Mouse (Mus musculus) liver, embryonic 14.5 days (tissue): Measurements from ENCODE around the gene Myb. TPM values are rescaled to one million over a fixed set of nuclear protein-coding genes. Genes with fewer than 3 reads are reported as not detected.
"Not testable (repeated sequence)": the region's sequence is repeated elsewhere in the genome, so short reads cannot be mapped to it uniquely, and the experiment has no call there.

ENCODE experiments used
- ATAC-seq: fragments of 200-750 bp; cut with Nextera tagmentation; 2 replicates; pipeline ENCODE4 v1.8.0; 2017; ENCODE audit warnings: moderate number of reproducible peaks, mild to moderate bottlenecking, moderate library complexity; ENCODE audit not compliant: insufficient read depth
- DNase-seq, 3 experiments: peaks; one replicate each; pipeline ENCODE4 v3.0.0-alpha.2; 2012 to 2013; ENCODE audit warnings: low read depth in 3 of 3, low spot score in 3 of 3
- H3K27ac ChIP-seq: fragments of 300-500 bp; sonication (generic); 2 replicates; pipeline ENCODE4 v1.5.1; 2014; ENCODE audit warnings: moderate library complexity, mild to moderate bottlenecking, control low read depth, inconsistent platforms
- H3K27me3 ChIP-seq: fragments of 300-500 bp; sonication (generic); 2 replicates; pipeline ENCODE4 v1.6.1; 2014; ENCODE audit warnings: mild to moderate bottlenecking, low read length, moderate library complexity; ENCODE audit not compliant: control insufficient read depth, insufficient read depth
- H3K36me3 ChIP-seq: fragments of 300-500 bp; sonication (generic); replicated peaks from 2 replicates; pipeline ENCODE4 v1.6.1; 2014; ENCODE audit warnings: low read depth; ENCODE audit not compliant: control insufficient read depth, insufficient read depth
- H3K4me1 ChIP-seq, 2 experiments: fragments of 200-500 bp in 1 of 2; fragments of 300-500 bp in 1 of 2; sonication (generic) in 1 of 2; replicated peaks; 2 replicates each; pipeline ENCODE4 v1.6.1; 2012 to 2014; ENCODE audit warnings: antibody characterized with exemption in 1 of 2, inconsistent platforms in 1 of 2, low read length in 1 of 2; ENCODE audit not compliant: control insufficient read depth in 2 of 2, insufficient read depth in 2 of 2
- H3K4me2 ChIP-seq: fragments of 300-500 bp; sonication (generic); 2 replicates; pipeline ENCODE4 v1.6.1; 2014; ENCODE audit warnings: low read depth, mild to moderate bottlenecking, control low read depth, moderate library complexity
- H3K4me3 ChIP-seq, 2 experiments: fragments of 200-500 bp in 1 of 2; fragments of 300-500 bp in 1 of 2; sonication (generic) in 1 of 2; 2 replicates each; pipeline ENCODE4 v1.5.1; 2012 to 2014; ENCODE audit warnings: low read depth in 2 of 2, low read length in 2 of 2, mild to moderate bottlenecking in 2 of 2, control low read depth in 1 of 2, inconsistent platforms in 1 of 2, moderate library complexity in 1 of 2; ENCODE audit not compliant: insufficient read depth in 1 of 2
- H3K9ac ChIP-seq: fragments of 300-500 bp; sonication (generic); replicated peaks from 2 replicates; pipeline ENCODE4 v1.6.1; 2014; ENCODE audit warnings: mild to moderate bottlenecking, control low read depth, moderate library complexity
- H3K9me3 ChIP-seq: fragments of 300-500 bp; sonication (generic); 2 replicates; pipeline ENCODE4 v1.6.1; 2016; ENCODE audit warnings: low read length, mixed read lengths; ENCODE audit not compliant: control insufficient read depth
- CTCF ChIP-seq: IDR thresholded peaks from 2 replicates; pipeline ENCODE4 v1.5.1; 2016; ENCODE audit warnings: antibody characterized with exemption, low read depth, control low read depth
- EP300 ChIP-seq: IDR thresholded peaks from 2 replicates; pipeline ENCODE4 v1.6.1; 2016; ENCODE audit warnings: antibody characterized with exemption, low read depth
- whole genome bisulfite sequencing: fragments of 180-500 bp; shearing (Covaris S2); extraction: QIAGEN DNeasy Blood & Tissue Kit; methylation state at CpG from one replicate; pipeline ENCODE4 v1.1.7; 2014; ENCODE audit not compliant: insufficient replicate concordance; 5-methylcytosine and 5-hydroxymethylcytosine counted together
- polyA plus RNA-seq, 2 experiments: library from polyadenylated mRNA; depleted of rRNA in 1 of 2; stranded (reverse) in 1 of 2; unstranded in 1 of 2; fragments of >200 nt; fragmentation: Nextera tagmentation in 1 of 2; extraction: Ambion mirVana in 1 of 2; gene quantifications; 2 replicates each; pipeline versions ENCODE4 v1.2.1 to v1.2.3; 2012 to 2014

Gene Myb
- polyA plus RNA-seq, 2 experiments = 11.7 to 16.9 TPM

DNA sequence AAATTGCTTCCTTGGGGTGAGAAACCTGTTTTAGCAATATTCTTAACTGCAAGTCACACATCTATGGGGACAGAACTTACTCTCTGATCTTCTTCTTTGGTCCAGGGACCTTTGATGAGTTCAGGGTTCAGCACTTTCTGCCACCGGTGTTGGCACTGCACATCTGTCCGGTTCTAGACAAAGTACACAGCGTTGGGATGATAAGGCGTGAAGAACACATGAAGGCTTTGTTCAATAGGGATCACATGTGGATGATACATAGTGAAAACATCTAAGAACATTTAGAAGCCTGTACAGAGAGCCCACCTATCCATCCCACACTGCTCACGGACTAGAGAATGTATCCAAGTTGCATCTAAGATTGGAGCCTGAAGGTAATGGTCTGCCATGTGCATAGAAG lies 8.0 kb downstream of the Myb start:
- Histone ChIP-seq H3K9me3 (no peaks in the 10 kb centered on the region), H3K4me3 (no peak overlapping the region), H3K27me3 (no peaks in the 10 kb centered on the region), H3K27ac (no peak overlapping the region), H3K4me2 (no peak overlapping the region), H3K9ac (no peak overlapping the region), H3K4me1 (peaks cover 1 to 4% of the 10 kb centered on the region in 2 experiments; a peak in 2 of 4 replicates), H3K36me3 (no peaks in the 10 kb centered on the region; the same call in 1 of the 2 replicates)
- DNase-seq (no peak), ATAC-seq (no peak)
- 71% methylated on average over 5 of the region's 5 CpGs for WGBS
- TF ChIP-seq EP300 (no peak), CTCF (no peak)

DNA sequence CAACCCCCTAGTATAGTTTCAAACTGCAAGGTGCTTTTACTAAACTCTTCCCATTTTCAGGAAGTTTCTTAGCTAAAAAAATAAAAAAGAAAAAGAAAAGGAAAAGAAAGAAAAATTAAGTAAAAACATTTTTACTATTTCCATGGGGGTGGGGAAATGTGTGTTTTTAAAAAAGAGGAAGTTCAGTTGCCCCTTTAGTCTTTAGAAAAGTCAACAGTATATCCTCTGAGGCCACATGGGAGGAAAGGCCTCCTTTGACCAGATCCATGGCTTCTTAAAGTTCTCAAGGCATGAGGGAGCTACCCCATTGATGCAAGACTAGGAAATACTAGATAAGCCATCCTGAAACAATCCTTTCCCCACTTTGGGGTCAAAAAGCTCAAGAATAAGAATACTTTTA lies 9.5 kb downstream of the Myb start:
- H3K36me3 ChIP-seq = no peaks in the 10 kb centered on the region; the same call in 1 of the 2 replicates
- no peak overlapping the region for H3K4me3 ChIP-seq

DNA sequence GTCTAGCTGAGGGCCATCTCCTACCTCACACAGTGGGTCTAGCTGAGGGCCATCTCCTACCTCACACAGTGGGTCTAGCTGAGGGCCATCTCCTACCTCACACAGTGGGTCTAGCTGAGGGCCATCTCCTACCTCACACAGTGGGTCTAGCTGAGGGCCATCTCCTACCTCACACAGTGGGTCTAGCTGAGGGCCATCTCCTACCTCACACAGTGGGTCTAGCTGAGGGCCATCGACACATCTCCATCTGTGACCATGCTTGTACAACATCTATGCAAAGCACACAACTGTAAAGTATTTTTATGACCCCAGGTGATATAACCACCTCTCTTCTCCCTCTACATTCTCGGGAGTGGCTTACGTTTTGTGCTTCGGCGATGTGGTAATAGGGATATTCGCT lies 10.8 kb downstream of the Myb start:
- not testable (repeated sequence) for H3K4me2 ChIP-seq, H3K9me3 ChIP-seq, H3K9ac ChIP-seq, H3K4me1 ChIP-seq, H3K27ac ChIP-seq, H3K27me3 ChIP-seq, H3K4me3 ChIP-seq, ATAC-seq, H3K36me3 ChIP-seq, DNase-seq
- 91% methylated on average over 6 of the region's 6 CpGs for WGBS

More for the DNA sequence above, 9.5 kb downstream of the Myb start:
- H3K4me2 ChIP-seq = no peak overlapping the region
- H3K27me3 ChIP-seq = no peaks in the 10 kb centered on the region
- peaks cover 0 to 4% of the 10 kb centered on the region in 2 experiments; a peak in 2 of 4 replicates for H3K4me1 ChIP-seq
- H3K9ac ChIP-seq = no peak overlapping the region
- TF ChIP-seq EP300 (no peak), CTCF (no peak)
- H3K9me3 ChIP-seq = no peaks in the 10 kb centered on the region
- DNase-seq (no peak), ATAC-seq (no peak)
- no peak overlapping the region for H3K27ac ChIP-seq

DNA sequence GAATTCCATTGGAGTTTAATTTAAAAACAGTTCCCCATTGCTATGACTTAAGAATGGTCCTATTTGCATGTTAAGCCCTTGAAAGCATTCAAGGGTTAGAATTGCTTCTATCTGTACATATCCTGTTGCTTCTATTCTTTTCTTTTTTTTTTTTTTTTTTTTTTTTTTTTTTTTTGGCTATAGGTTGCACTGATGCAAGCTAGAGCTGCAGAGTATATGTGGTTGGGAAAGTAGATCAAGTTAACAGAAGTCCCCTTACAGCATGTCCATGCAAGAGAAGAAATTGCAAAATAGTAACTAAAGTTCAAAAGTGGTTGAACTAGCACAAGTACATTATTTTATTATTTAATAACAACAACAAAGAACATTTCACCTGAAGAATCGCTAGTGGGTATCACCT lies 14.1 kb downstream of the Myb start:
- 85% methylated on average over 1 of the region's 1 CpGs for WGBS
- no peak overlapping the region for H3K27ac ChIP-seq

DNA sequence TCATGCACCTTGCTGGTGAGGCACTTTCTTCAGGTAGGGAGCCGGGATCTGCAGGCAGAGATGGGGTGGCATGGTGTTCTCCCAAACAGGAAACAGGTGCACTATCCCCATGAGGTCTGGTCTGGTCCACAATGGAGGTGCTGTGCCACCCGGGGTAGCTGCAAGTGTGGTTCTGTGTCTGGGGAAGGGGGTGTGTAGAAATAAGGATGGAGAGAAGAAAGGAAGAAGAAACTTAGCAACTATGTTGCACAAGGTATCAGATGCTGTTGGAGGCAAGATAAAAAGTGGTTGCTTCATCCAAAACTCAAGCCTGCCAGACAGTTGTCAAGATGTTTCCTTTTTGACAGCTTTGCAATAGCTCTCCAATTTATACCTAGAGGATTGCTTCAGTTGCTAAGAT lies 14.5 kb downstream of the Myb start:
- H3K27me3 ChIP-seq = no peaks in the 10 kb centered on the region
- no peak overlapping the region for H3K4me3 ChIP-seq
- WGBS = 55% methylated on average over 2 of the region's 2 CpGs
- ATAC-seq = no peak
- no peaks in the 10 kb centered on the region; the same call in none of the 2 replicates for H3K36me3 ChIP-seq
- H3K27ac ChIP-seq = no peak overlapping the region
- H3K4me2 ChIP-seq = no peak overlapping the region
- no peak overlapping the region for H3K9ac ChIP-seq
- H3K9me3 ChIP-seq = no peaks in the 10 kb centered on the region
- TF ChIP-seq CTCF (no peak), EP300 (no peak)
- no peaks in the 10 kb centered on the region; a peak in 1 of 4 replicates for H3K4me1 ChIP-seq
- no peak for DNase-seq

More for the DNA sequence above, 14.1 kb downstream of the Myb start:
- TF ChIP-seq EP300 = no peak
- H3K27me3 ChIP-seq = no peaks in the 10 kb centered on the region
- no peak overlapping the region for H3K4me3 ChIP-seq
- ATAC-seq (no peak), DNase-seq (no peak)
- no peak overlapping the region for H3K9ac ChIP-seq
- no peak overlapping the region for H3K4me2 ChIP-seq
- no peaks in the 10 kb centered on the region; a peak in 1 of 4 replicates for H3K4me1 ChIP-seq
- H3K9me3 ChIP-seq = no peaks in the 10 kb centered on the region
- H3K36me3 ChIP-seq = no peaks in the 10 kb centered on the region; the same call in none of the 2 replicates
